Mouse (Mus musculus) embryonic facial prominence, embryonic 12.5 days (tissue): Measurements from ENCODE around the gene Sept9. TPM values are rescaled to one million over a fixed set of nuclear protein-coding genes. Genes with fewer than 3 reads are reported as not detected.

Experiments used
- ATAC-seq: fragments of 200-750 bp; cut with Nextera tagmentation; 2 replicates; pipeline ENCODE4 v1.8.0; 2017; ENCODE audit not compliant: insufficient number of reproducible peaks, insufficient read depth, low FRiP score, low TSS enrichment
- H3K27ac ChIP-seq: fragments of 300-500 bp; sonication (generic); 2 replicates; pipeline ENCODE4 v1.5.1; 2016; ENCODE audit warnings: mild to moderate bottlenecking
- H3K27me3 ChIP-seq: fragments of 300-500 bp; sonication (generic); 2 replicates; pipeline ENCODE4 v1.6.1; 2016; ENCODE audit warnings: mild to moderate bottlenecking, moderate library complexity
- H3K36me3 ChIP-seq: fragments of 300-500 bp; sonication (generic); 2 replicates; pipeline ENCODE4 v1.6.1; 2016; ENCODE audit warnings: mild to moderate bottlenecking
- H3K4me1 ChIP-seq: fragments of 300-500 bp; sonication (generic); 2 replicates; pipeline ENCODE4 v1.6.1; 2016
- H3K4me2 ChIP-seq: fragments of 300-500 bp; sonication (generic); replicated peaks from 2 replicates; pipeline ENCODE4 v1.6.1; 2016; ENCODE audit warnings: mild to moderate bottlenecking, moderate library complexity
- H3K4me3 ChIP-seq: fragments of 300-500 bp; sonication (generic); 2 replicates; pipeline ENCODE4 v1.5.1; 2016; ENCODE audit warnings: mild to moderate bottlenecking
- H3K9ac ChIP-seq: fragments of 300-500 bp; sonication (generic); 2 replicates; pipeline ENCODE4 v1.6.1; 2016; ENCODE audit warnings: mild to moderate bottlenecking, moderate library complexity
- H3K9me3 ChIP-seq: fragments of 300-500 bp; sonication (generic); 2 replicates; pipeline ENCODE4 v1.6.1; 2016; ENCODE audit warnings: mild to moderate bottlenecking, moderate library complexity
- WGBS: fragments of 180-500 bp; shearing (Covaris S2); methylation state at CpG from one replicate; pipeline ENCODE4 v1.1.7; 2016; 5-methylcytosine and 5-hydroxymethylcytosine counted together
- polyA plus RNA-seq: library from polyadenylated mRNA; unstranded; fragments of >200 nt; fragmentation: Nextera tagmentation; extraction: Ambion mirVana; gene quantifications from 2 replicates; pipeline ENCODE4 v1.2.1, GENCODE M21; 2016

Gene Sept9
- polyA plus RNA-seq, 1 experiment from 2014 or later = 230 TPM

DNA sequence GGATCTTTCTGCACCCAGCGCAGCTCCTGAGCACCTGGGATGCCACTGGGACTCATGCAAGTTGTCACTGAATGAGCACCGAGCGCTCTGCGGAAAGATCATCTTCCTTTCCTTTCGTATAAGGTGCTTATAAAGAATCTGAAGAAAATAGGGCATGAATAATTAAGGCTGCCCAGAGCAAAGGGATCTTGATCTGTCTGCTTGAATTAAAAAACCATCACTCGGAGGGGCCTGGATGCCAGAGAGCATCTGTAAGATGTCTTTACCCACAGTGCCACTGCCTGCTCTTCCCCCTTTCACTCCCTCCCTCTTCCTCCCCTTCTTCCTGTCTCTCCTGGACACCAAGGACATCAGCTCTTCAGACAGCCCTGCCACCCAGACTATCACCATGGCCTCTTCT is 168.5 kb downstream of the Sept9 start:
- H3K9me3 ChIP-seq = no peaks in the 10 kb centered on the region
- H3K27ac ChIP-seq = no peak overlapping the region
- H3K27me3 ChIP-seq = no peaks in the 10 kb centered on the region
- no peak for ATAC-seq
- 85% methylated on average over 6 of the region's 6 CpGs for whole genome bisulfite sequencing
- H3K4me1 ChIP-seq = peaks cover 26% of the 10 kb centered on the region
- no peak overlapping the region for H3K4me3 ChIP-seq
- H3K36me3 ChIP-seq = peaks cover 4% of the 10 kb centered on the region
- H3K9ac ChIP-seq = no peak overlapping the region
- H3K4me2 ChIP-seq = no peak overlapping the region

DNA sequence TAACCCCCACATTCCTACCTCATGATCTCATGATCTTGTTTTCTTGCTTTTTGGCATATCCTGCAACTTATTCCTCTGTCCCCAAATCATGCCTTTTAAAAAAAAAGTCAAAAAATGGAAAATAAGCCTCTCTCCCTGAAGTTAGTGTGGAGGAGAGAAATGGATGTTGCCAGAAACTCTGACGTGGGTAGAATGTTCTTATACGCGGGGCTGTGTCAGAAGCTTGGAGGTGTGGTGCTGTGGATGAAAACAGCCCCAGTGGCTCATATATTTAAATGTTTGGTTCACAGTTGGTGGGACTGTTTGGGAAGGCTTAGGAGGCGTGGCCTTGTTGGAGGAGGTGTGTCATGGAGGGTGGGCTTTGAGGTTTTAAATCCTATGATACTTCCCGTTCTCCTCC is 169.9 kb downstream of the Sept9 start:
- 95% methylated on average over 5 of the region's 5 CpGs for whole genome bisulfite sequencing
- H3K27me3 ChIP-seq = no peaks in the 10 kb centered on the region; the same call in 1 of the 2 replicates
- peaks cover 27% of the 10 kb centered on the region for H3K4me1 ChIP-seq
- H3K4me3 ChIP-seq = no peak overlapping the region
- H3K9ac ChIP-seq = no peak overlapping the region
- H3K4me2 ChIP-seq = no peak overlapping the region
- no peak overlapping the region for H3K27ac ChIP-seq
- H3K9me3 ChIP-seq = no peaks in the 10 kb centered on the region
- H3K36me3 ChIP-seq = no peaks in the 10 kb centered on the region
- no peak for ATAC-seq

DNA sequence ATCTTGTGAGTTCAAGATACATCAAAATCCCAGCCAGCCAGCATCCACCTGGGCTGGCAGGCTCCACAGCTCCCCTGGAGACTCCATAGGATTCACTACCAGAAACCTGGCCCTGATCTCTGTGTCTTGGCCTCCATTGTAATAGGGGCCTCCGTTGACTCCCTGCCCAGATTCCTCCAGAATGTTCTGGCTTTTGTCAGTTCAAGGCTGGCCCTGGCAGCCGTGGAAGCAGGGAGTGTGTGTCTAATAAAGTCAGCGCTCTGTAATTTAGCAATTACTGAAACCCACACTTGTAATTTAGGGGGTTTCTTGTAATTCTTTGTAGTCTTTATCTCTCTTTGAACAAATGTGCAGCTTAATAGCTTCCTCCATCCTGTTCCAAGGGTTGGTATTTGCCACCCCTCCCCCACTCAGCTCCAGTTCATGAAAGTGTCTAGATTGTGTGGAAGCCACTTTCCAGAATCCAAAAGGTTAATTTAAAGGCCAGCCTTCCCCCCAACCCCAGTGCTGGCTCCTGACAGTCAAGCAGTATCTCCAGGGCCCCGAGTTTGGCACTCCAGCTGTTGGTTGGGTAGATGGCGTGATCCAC is 170.9 kb downstream of the Sept9 start:
- H3K4me3 ChIP-seq = no peak overlapping the region
- no peak overlapping the region for H3K9ac ChIP-seq
- H3K9me3 ChIP-seq = no peaks in the 10 kb centered on the region
- 40% methylated on average over 5 of the region's 5 CpGs for WGBS
- ATAC-seq = no peak
- no peak overlapping the region for H3K4me2 ChIP-seq
- H3K4me1 ChIP-seq = peaks cover 22% of the 10 kb centered on the region
- H3K27me3 ChIP-seq = no peaks in the 10 kb centered on the region; the same call in 1 of the 2 replicates
- H3K27ac ChIP-seq = no peak overlapping the region
- H3K36me3 ChIP-seq = no peaks in the 10 kb centered on the region

DNA sequence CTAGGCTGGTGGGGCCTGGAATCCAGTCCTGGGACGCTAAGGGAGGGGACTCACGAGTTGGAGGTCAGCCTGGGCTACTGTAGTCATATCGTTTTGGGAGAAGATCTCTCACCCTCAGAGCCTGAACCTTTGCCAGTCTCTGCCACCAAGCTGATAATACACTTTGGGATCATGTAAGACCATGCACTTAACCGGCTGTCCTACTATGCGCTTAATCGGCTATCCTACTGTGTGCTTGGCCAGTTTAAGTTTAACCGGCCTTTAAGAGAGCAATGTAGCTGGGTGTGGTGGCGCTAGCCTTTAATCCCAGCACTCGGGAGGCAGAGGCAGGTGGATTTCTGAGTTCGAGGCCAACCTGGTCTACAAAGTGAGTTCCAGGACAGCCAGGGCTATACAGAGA is 173.1 kb downstream of the Sept9 start:
- H3K27ac ChIP-seq = no peak overlapping the region
- H3K9ac ChIP-seq = no peak overlapping the region
- no peak for ATAC-seq
- no peaks in the 10 kb centered on the region for H3K36me3 ChIP-seq
- no peaks in the 10 kb centered on the region; the same call in 1 of the 2 replicates for H3K27me3 ChIP-seq
- H3K4me1 ChIP-seq = peaks cover 22% of the 10 kb centered on the region
- H3K4me3 ChIP-seq = no peak overlapping the region
- 88% methylated on average over 10 of the region's 10 CpGs for WGBS
- no peak overlapping the region for H3K4me2 ChIP-seq
- H3K9me3 ChIP-seq = no peaks in the 10 kb centered on the region

DNA sequence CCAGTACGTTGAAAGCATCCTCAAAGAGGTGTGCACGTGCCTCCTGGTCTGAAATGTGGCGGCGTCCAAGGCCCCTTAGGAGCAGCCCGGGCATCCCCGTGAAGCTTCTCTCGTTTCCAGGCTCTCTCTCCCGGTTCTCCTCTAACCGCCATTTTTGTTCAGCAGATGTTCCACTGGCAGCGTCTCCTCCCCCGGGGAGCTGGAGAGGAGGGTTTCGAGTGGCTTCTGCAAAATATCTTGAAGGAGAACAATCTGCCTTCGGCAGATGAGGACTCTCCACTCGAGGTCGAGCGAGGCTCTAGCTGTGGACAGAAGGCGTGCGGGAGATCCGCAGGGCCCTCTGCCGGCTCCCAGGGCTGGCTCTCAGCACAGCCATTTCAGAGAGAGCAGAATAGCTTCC is 173.7 kb downstream of the Sept9 start:
- WGBS = 69% methylated on average over 20 of the region's 20 CpGs
- Histone ChIP-seq H3K9ac (no peak overlapping the region), H3K36me3 (no peaks in the 10 kb centered on the region), H3K4me1 (peaks cover 22% of the 10 kb centered on the region), H3K4me3 (no peak overlapping the region), H3K9me3 (no peaks in the 10 kb centered on the region), H3K27ac (0 out of 2 replicates have a peak overlapping the region, but pooled peaks have one; percentile 11), H3K4me2 (no peak overlapping the region), H3K27me3 (no peaks in the 10 kb centered on the region; the same call in 1 of the 2 replicates)
- no peak for ATAC-seq

DNA sequence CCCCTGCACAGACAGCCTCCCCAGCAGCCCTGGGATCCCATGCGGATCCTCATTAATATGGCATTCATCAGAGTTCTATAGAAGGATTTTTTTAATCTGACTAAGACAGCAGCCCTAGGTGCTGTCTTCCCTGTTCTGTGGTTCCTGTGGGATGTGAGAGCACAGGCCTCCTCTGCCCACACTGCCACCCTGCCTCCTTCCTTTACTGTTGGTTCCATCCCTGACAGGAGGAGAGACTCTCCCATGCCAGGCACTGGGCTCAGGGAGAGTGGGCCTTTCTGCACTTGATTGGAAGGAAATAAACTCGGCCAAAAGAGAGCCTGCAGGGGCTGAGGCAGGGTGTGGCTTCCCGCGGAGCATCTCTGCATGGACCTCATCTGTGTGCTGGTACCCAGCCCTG is 174.4 kb downstream of the Sept9 start:
- Histone ChIP-seq H3K4me2 (no peak overlapping the region), H3K9me3 (no peaks in the 10 kb centered on the region), H3K4me3 (no peak overlapping the region), H3K9ac (no peak overlapping the region), H3K27me3 (no peaks in the 10 kb centered on the region; the same call in 1 of the 2 replicates), H3K36me3 (no peaks in the 10 kb centered on the region), H3K4me1 (peaks cover 22% of the 10 kb centered on the region), H3K27ac (no peak overlapping the region)
- WGBS = 35% methylated on average over 4 of the region's 4 CpGs
- ATAC-seq = no peak

DNA sequence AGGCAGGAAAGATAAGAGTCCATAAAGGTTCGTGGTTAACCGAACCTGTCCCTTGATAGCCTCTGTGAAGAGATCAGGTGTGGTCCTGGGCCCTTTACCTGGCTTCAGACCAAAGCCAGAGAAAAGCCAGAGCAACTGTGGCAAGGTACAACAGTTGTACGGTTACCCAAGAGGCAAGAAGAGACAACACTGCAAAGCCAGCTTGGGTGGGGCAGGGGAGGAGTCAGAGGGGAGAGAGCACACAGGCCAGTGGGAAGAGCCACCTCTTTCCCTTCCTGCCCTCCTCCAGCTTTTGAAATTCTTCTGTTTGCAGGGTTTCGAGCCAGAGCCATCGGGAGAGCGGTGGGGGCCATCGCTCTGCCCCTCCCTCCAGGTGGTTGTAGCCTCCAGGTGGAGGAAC is 174.8 kb downstream of the Sept9 start:
- Histone ChIP-seq H3K9me3 (no peaks in the 10 kb centered on the region), H3K9ac (no peak overlapping the region), H3K36me3 (no peaks in the 10 kb centered on the region), H3K4me1 (peaks cover 22% of the 10 kb centered on the region), H3K27ac (no peak overlapping the region), H3K4me3 (no peak overlapping the region), H3K4me2 (no peak overlapping the region), H3K27me3 (no peaks in the 10 kb centered on the region; the same call in 1 of the 2 replicates)
- 52% methylated on average over 7 of the region's 7 CpGs for WGBS
- no peak for ATAC-seq

DNA sequence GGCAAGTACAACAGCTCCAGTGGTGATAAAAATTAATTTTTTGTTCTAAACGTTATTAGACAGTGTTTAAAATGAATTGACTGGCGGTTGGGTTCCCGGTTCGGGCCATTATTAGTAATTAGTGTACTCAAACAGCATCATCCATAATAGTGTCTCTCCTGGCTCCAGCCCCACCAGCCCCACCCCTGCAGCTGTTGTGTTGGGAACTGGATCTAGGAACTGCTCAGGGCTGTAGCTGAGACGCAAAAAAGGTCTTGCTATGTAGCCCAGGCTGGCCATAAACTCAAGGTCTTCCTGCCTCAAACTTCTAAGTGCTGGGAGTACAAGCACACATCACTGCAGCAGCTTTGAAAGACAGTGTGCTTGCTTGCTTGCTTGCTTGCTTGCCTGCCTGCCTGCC is 180.3 kb downstream of the Sept9 start:
- no peak overlapping the region for H3K27ac ChIP-seq
- no peaks in the 10 kb centered on the region for H3K9me3 ChIP-seq
- no peak overlapping the region for H3K4me3 ChIP-seq
- no peaks in the 10 kb centered on the region for H3K36me3 ChIP-seq
- H3K9ac ChIP-seq = no peak overlapping the region
- ATAC-seq = no peak
- H3K27me3 ChIP-seq = peaks cover 7% of the 10 kb centered on the region
- H3K4me2 ChIP-seq = no peak overlapping the region
- WGBS = 76% methylated on average over 5 of the region's 5 CpGs
- peaks cover 7% of the 10 kb centered on the region for H3K4me1 ChIP-seq

DNA sequence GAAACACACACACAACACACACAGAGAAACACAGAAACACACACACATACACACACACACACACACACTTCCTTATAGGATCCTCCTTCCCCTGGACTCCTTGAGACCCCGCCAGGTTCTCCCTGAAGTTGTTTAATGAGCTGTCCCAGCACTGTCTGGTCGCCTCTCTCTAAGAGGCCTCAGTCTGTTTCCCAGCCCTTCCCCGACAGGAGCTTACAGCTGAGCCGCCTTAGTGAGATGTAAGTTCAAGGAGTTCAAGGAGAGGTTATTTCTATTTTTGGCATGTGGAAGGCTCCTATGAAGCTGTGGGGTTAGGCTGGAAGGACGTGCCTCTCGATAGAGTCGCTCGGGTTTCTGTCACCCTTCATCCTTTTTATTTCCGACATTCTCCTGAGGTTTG is 184.8 kb downstream of the Sept9 start:
- H3K27ac ChIP-seq = no peak overlapping the region
- no peak overlapping the region for H3K4me3 ChIP-seq
- H3K4me1 ChIP-seq = peaks cover 21% of the 10 kb centered on the region
- H3K36me3 ChIP-seq = no peaks in the 10 kb centered on the region
- peaks cover 10% of the 10 kb centered on the region for H3K27me3 ChIP-seq
- no peaks in the 10 kb centered on the region for H3K9me3 ChIP-seq
- no peak overlapping the region for H3K4me2 ChIP-seq
- WGBS = 23% methylated on average over 9 of the region's 9 CpGs
- H3K9ac ChIP-seq = no peak overlapping the region
- no peak for ATAC-seq

DNA sequence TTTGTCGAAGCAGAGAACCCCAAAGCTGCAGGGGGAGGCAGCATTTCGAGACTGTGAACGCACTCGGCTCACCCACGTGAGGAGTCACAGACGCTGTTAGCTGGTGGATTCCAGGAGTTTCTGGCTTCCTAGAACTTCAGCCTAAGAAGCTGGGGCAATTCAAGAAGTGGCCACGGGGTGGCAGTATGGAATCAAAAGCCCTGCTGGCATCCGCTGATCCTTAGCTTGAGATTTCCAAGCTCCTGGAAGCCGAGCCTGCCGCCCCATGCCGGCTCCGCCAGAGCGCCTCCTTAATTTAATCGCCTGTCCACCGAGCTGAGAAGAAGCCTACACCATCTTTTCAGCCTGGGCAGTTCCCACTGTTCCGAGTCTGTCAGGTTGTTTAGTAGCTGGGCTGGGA is 185.4 kb downstream of the Sept9 start:
- ATAC-seq = no peak
- Histone ChIP-seq H3K27me3 (peaks cover 11% of the 10 kb centered on the region), H3K4me3 (no peak overlapping the region), H3K27ac (no peak overlapping the region), H3K9ac (peak overlapping the region; percentile 27; the same call in 1 of the 2 replicates), H3K9me3 (no peaks in the 10 kb centered on the region), H3K36me3 (no peaks in the 10 kb centered on the region), H3K4me2 (no peak overlapping the region; the same call in 1 of the 2 replicates), H3K4me1 (peaks cover 23% of the 10 kb centered on the region)
- 1% methylated on average over 16 of the region's 16 CpGs for WGBS

DNA sequence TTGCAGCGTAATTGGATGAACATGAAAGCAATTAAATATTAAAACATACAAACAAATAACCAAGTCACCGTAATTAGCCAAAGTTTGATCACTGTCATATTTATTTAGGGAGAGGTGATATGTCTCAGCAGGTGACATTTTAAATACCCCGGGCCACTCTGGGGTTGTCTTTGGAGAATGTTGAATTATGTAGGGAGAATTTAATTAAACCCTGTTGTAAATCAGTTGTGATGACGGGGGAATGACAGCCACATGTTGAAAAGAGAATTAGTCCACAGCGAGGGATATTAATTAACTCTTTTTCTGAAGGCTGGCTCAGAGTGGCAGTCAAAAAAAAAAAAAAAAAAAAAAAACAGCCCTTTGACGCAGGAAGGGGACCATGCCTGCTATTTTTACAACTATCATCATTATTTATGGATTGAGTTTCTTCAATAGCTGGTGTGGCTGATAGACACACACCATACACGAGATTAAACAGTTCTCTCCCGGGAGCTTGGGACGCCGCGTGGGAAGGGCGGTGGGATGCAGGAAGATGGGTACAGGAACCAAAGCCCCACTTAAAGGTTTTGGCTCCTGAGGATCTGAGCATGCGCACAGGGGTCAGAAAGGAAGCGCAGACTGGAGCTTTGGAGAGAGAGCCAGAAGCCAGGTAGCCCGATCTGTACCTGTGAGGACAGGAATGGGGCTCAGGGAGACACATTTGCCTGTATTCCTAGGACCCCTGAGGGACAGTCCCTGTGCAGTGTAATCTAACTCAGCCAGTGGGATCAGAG is 186.1 kb downstream of the Sept9 start:
- Histone ChIP-seq H3K9me3 (no peaks in the 10 kb centered on the region), H3K4me1 (peaks cover 25% of the 10 kb centered on the region), H3K4me3 (no peak overlapping the region), H3K27me3 (peaks cover 11% of the 10 kb centered on the region), H3K4me2 (no peak overlapping the region), H3K27ac (no peak overlapping the region), H3K36me3 (no peaks in the 10 kb centered on the region), H3K9ac (no peak overlapping the region)
- no peak for ATAC-seq
- 44% methylated on average over 15 of the region's 15 CpGs for whole genome bisulfite sequencing

DNA sequence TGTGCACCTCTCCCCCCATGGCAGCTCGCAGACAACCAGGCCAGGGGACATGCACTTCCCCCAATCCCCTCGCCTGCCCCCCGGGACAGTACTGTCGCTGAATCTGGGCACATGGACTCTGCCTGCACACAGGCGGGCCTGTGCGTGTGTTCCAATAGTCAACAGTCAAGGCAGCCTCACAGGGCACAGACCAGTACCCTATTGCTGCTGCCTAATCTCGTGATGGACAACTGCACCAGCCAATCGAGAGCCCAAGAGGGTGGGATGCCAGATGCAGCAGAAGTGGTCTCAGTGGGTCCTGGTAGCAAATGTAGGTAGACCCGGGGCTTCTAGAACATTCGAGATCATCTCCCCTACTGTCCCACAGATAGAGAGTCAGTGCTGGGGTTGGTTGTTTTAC is 187.8 kb downstream of the Sept9 start:
- H3K4me1 ChIP-seq = peaks cover 25% of the 10 kb centered on the region
- no peak; the same call in 1 of the 2 replicates for ATAC-seq
- no peaks in the 10 kb centered on the region for H3K36me3 ChIP-seq
- peak overlapping the region; percentile 15; the same call in 1 of the 2 replicates for H3K9ac ChIP-seq
- no peaks in the 10 kb centered on the region for H3K9me3 ChIP-seq
- no peak overlapping the region for H3K4me3 ChIP-seq
- H3K4me2 ChIP-seq = no peak overlapping the region
- WGBS = 77% methylated on average over 10 of the region's 10 CpGs
- no peak overlapping the region for H3K27ac ChIP-seq
- H3K27me3 ChIP-seq = peaks cover 11% of the 10 kb centered on the region
